Mouse (Mus musculus) duodenum, adult 2 months (tissue): ENCODE measurements around the gene Rap1gap. TPM values are rescaled to one million over a fixed set of nuclear protein-coding genes. Genes with fewer than 3 reads are reported as not detected.

Source experiments
- polyA plus RNA-seq: library from polyadenylated mRNA; depleted of rRNA; stranded (reverse); fragments of >200 nt; gene quantifications from 2 replicates; pipeline ENCODE4 v1.2.3, GENCODE M21; 2012; ENCODE audit warnings: low replicate concordance; rRNA removed

Gene Rap1gap
- polyA plus RNA-seq: 58.0 and 216 TPM in 2 replicates

GRCm38 (mm10) chr4:137664433-137664979 is at the start of gene Rap1gap:
TSS of gene Rap1gap (plus strand) at chr4:137664726.

Other genes with a start within 250 kb of the Rap1gap start
- 7.5 and 5,387 TPM in 2 replicates for gene Cela3b, start 234.2 kb upstream of the Rap1gap start, polyA plus RNA-seq
- gene 1700013G24Rik, start 211.4 kb upstream of the Rap1gap start, polyA plus RNA-seq: not detected in 2 replicates
- gene Hspg2, start 196.0 kb upstream of the Rap1gap start, polyA plus RNA-seq: 38.7 and 49.1 TPM in 2 replicates
- not detected in 2 replicates for gene Ldlrad2, start 90.2 kb upstream of the Rap1gap start, polyA plus RNA-seq
- 23.6 and 24.0 TPM in 2 replicates for gene Usp48, start 71.0 kb upstream of the Rap1gap start, polyA plus RNA-seq
- gene Alpl, start 131.7 kb downstream of the Rap1gap start, polyA plus RNA-seq: 2.3 and 2.6 TPM in 2 replicates
- 29.0 and 32.5 TPM in 2 replicates for gene Ece1, start 197.5 kb downstream of the Rap1gap start, polyA plus RNA-seq